ENCODE assay signal across 8 mouse cellular contexts in the genomic region with DNA sequence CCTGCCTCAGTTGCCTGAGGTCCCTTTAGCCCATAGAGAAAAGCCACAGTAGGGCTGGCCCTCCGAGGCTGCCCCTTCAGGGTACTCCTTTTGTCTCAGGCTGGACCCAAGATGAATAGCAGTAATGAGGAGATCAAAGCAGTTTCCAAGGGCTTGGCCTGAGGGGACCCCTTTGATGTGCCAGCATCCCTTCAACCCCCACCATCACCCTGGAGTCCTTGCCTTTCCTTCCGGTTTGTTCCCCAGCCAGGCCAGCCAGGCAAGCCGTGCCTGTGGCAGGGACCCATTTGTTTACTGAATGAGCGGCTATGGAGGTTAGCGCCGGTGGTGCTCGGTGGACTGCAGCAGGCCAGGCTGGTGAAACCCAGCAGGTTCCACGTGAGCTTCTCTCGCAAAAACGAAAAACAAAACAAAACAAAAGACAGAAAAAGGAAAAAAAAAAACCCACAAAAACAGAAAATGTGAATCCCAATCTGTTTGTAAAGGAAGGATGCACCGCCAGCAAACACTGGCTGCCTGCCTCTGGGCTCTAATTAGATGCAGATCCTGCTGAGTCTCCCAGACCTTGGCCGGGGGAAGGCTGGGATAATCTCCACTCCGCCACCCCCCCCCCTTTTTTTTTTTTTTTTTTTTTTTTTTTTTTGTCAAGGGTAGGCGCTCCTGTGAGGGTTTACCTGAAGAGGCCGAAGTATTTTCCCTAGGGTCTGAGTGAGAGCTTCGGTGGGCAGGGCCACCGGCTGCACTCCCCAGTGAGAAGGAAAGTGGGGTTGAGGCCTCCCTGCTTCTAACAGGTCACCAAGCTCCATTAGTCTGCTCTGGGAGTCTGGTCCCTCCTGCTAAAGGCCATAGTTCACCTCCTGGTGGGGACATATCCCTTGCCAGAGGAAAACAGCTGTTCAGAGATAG.
DNase-seq lines count a peak whose midpoint lies in the region; ATAC-seq and TF ChIP-seq lines count a peak whose summit lies in the region.

No protein-coding gene starts in this region.

- DNase-seq in cerebellum, adult 2 months = peak; percentile 15
- no peak for DNase-seq in cerebellum, adult 11 months
- peak; percentile 50 for DNase-seq in liver, adult 2 months (ENCODE audit: extremely low read depth, low read depth, low spot score)
- no peak for DNase-seq in liver, embryonic 11.5 days (ENCODE audit: low spot score)
- DNase-seq in spleen, postnatal 14 days (ENCODE audit: low spot score in 2 of 2) = no peak

- ATAC-seq in liver, embryonic 11.5 days (replicated peaks; ENCODE audit: low FRiP score) = no peak
- no peak for ATAC-seq in embryonic facial prominence, embryonic 15.5 days (ENCODE audit: insufficient number of reproducible peaks, low FRiP score, low TSS enrichment, low read depth)
- peak; percentile 48; the same call in 1 of the 2 replicates for ATAC-seq in midbrain, embryonic 15.5 days (replicated peaks)
- no peak for ATAC-seq in megakaryocyte-erythroid progenitor cell, adult 5-6 weeks (replicated peaks; ENCODE audit: low FRiP score, low TSS enrichment, poor library complexity, severe bottlenecking)

- peak overlapping the region; percentile 24 for H3K9ac ChIP-seq in liver, adult 2 months (ENCODE audit: low read depth, low read length)
- no peak overlapping the region for H3K9ac ChIP-seq in liver, embryonic 11.5 days (ENCODE audit: low read depth, low read length)
- H3K9ac ChIP-seq in embryonic facial prominence, embryonic 15.5 days = no peak overlapping the region
- no peak overlapping the region for H3K9ac ChIP-seq in midbrain, embryonic 15.5 days

- no peaks in the 10 kb centered on the region for H3K27me3 ChIP-seq in cerebellum, adult 2 months (ENCODE audit: control insufficient read depth, insufficient read depth, low read length)
- H3K27me3 ChIP-seq in liver, adult 2 months (ENCODE audit: control insufficient read depth, insufficient read depth, low read length) = no peaks in the 10 kb centered on the region
- peaks cover 23% of the 10 kb centered on the region for H3K27me3 ChIP-seq in liver, embryonic 11.5 days (replicated peaks; ENCODE audit: control insufficient read depth, insufficient read depth, low read length)
- H3K27me3 ChIP-seq in embryonic facial prominence, embryonic 15.5 days = peaks cover 19% of the 10 kb centered on the region
- H3K27me3 ChIP-seq in midbrain, embryonic 15.5 days (replicated peaks) = peaks cover 11% of the 10 kb centered on the region; the same call in 1 of the 2 replicates

- no peaks in the 10 kb centered on the region for H3K79me2 ChIP-seq in liver, adult 2 months (ENCODE audit: control insufficient read depth, insufficient read depth, low read length)

- no peak for TF ChIP-seq POLR2A in cerebellum, adult 2 months (IDR thresholded peaks at IDR 0.05; ENCODE audit: borderline replicate concordance, insufficient read depth, low read length)
- TF ChIP-seq POLR2A in liver, adult 2 months (IDR thresholded peaks at IDR 0.05; ENCODE audit: extremely low read depth, insufficient read depth, low read length) = no peak

- no peak overlapping the region for H3K4me3 ChIP-seq in cerebellum, adult 2 months (replicated peaks; ENCODE audit: insufficient read depth, low read depth, low read length)
- peak overlapping the region; percentile 16; the same call in 1 of the 2 replicates for H3K4me3 ChIP-seq in liver, adult 2 months (ENCODE audit: insufficient read depth, low read depth, low read length)
- no peak overlapping the region for H3K4me3 ChIP-seq in liver, embryonic 11.5 days (ENCODE audit: low read depth, low read length)
- no peak overlapping the region for H3K4me3 ChIP-seq in embryonic facial prominence, embryonic 15.5 days (replicated peaks)
- no peak overlapping the region for H3K4me3 ChIP-seq in midbrain, embryonic 15.5 days

- H3K27ac ChIP-seq in cerebellum, adult 2 months (ENCODE audit: insufficient read depth, low read length) = no peak overlapping the region
- H3K27ac ChIP-seq in liver, adult 2 months (replicated peaks; ENCODE audit: insufficient read depth, low read depth, low read length) = peak overlapping the region; percentile 89
- H3K27ac ChIP-seq in liver, embryonic 11.5 days (ENCODE audit: low read depth, low read length) = no peak overlapping the region
- H3K27ac ChIP-seq in embryonic facial prominence, embryonic 15.5 days (replicated peaks) = peak overlapping the region; percentile 58; the same call in 1 of the 2 replicates
- 0 out of 2 replicates have a peak overlapping the region, but pooled peaks have one; percentile 45 for H3K27ac ChIP-seq in midbrain, embryonic 15.5 days

- TF ChIP-seq CTCF in cerebellum, adult 2 months (IDR thresholded peaks at IDR 0.05; ENCODE audit: borderline replicate concordance, insufficient read depth, low read depth, low read length) = no peak
- no peak for TF ChIP-seq CTCF in liver, adult 2 months (IDR thresholded peaks at IDR 0.05; ENCODE audit: low read depth, low read length)

- no peaks in the 10 kb centered on the region for H3K4me1 ChIP-seq in cerebellum, adult 2 months (ENCODE audit: control insufficient read depth, insufficient read depth, low read length)
- peaks cover 4% of the 10 kb centered on the region; the same call in 1 of the 2 replicates for H3K4me1 ChIP-seq in liver, adult 2 months (ENCODE audit: control insufficient read depth, insufficient read depth, low read length)
- H3K4me1 ChIP-seq in liver, embryonic 11.5 days (replicated peaks; ENCODE audit: control insufficient read depth, insufficient read depth, low read length) = no peaks in the 10 kb centered on the region
- 0 out of 2 replicates have a peak, but pooled peaks cover 5% of the 10 kb centered on the region for H3K4me1 ChIP-seq in embryonic facial prominence, embryonic 15.5 days
- H3K4me1 ChIP-seq in midbrain, embryonic 15.5 days = no peaks in the 10 kb centered on the region

- WGBS in cerebellum, adult 2 months = 19% methylated on average over 16 of the region's 17 CpGs
- WGBS in liver, adult 2 months = 19% methylated on average over 17 of the region's 17 CpGs
- 32% methylated on average over 17 of the region's 17 CpGs for WGBS in liver, embryonic 11.5 days
- 20% methylated on average over 16 of the region's 17 CpGs for WGBS in embryonic facial prominence, embryonic 15.5 days
- 12% methylated on average over 16 of the region's 17 CpGs for WGBS in midbrain, embryonic 15.5 days

- no peaks in the 10 kb centered on the region for H3K9me3 ChIP-seq in liver, embryonic 11.5 days (ENCODE audit: control insufficient read depth, low read length)
- H3K9me3 ChIP-seq in embryonic facial prominence, embryonic 15.5 days (replicated peaks) = no peaks in the 10 kb centered on the region
- H3K9me3 ChIP-seq in midbrain, embryonic 15.5 days = no peaks in the 10 kb centered on the region

- no peaks in the 10 kb centered on the region for H3K36me3 ChIP-seq in liver, adult 2 months (ENCODE audit: control insufficient read depth, insufficient read depth, low read length)
- H3K36me3 ChIP-seq in liver, embryonic 11.5 days (ENCODE audit: control insufficient read depth, insufficient read depth, low read length) = no peaks in the 10 kb centered on the region
- no peaks in the 10 kb centered on the region for H3K36me3 ChIP-seq in embryonic facial prominence, embryonic 15.5 days
- H3K36me3 ChIP-seq in midbrain, embryonic 15.5 days (replicated peaks) = no peaks in the 10 kb centered on the region

- no peak overlapping the region for H3K4me2 ChIP-seq in liver, embryonic 11.5 days
- H3K4me2 ChIP-seq in embryonic facial prominence, embryonic 15.5 days (replicated peaks) = peak overlapping the region; percentile 11; the same call in 1 of the 2 replicates
- H3K4me2 ChIP-seq in midbrain, embryonic 15.5 days = no peak overlapping the region

Comparison
In these comparisons a context has a peak if more than half of its experiments do, and no peak if none do; other contexts are left out.
1. DNase-seq: peak in cerebellum, adult 2 months (2 of 2) and liver, adult 2 months (single experiment); none in cerebellum, adult 11 months (single experiment), liver, embryonic 11.5 days (single experiment) and spleen, postnatal 14 days (0 of 2).
2. H3K27ac ChIP-seq: peak in liver, adult 2 months (single experiment), embryonic facial prominence, embryonic 15.5 days (single experiment) and midbrain, embryonic 15.5 days (single experiment); none in cerebellum, adult 2 months (single experiment) and liver, embryonic 11.5 days (single experiment).